Mouse (Mus musculus) forebrain, embryonic 11.5 days (tissue): ENCODE measurements at regions not wholly inside any gene's neighbourhood (a gene's known extent, or its start where the extent isn't known, plus 50 kb on each side); places are given as distances from the start of the nearest gene placed in this dataset.

ENCODE experiments used
- ATAC-seq: fragments of 200-750 bp; cut with Nextera tagmentation; replicated peaks from 2 replicates; pipeline ENCODE4 v1.8.0; 2017; ENCODE audit warnings: moderate TSS enrichment; ENCODE audit not compliant: low FRiP score
- DNase-seq: peaks from one replicate; pipeline ENCODE4 v3.0.0-alpha.2; 2017; ENCODE audit warnings: low spot score
- H3K27ac ChIP-seq: fragments of 300-500 bp; sonication (generic); 2 replicates; pipeline ENCODE4 v1.5.1; 2014; ENCODE audit warnings: low read depth, low read length
- H3K27me3 ChIP-seq: fragments of 300-500 bp; sonication (generic); 2 replicates; pipeline ENCODE4 v1.6.1; 2014; ENCODE audit warnings: mild to moderate bottlenecking, low read length, mixed read lengths; ENCODE audit not compliant: control insufficient read depth, insufficient read depth
- H3K36me3 ChIP-seq: fragments of 300-500 bp; sonication (generic); 2 replicates; pipeline ENCODE4 v1.6.1; 2014; ENCODE audit warnings: mild to moderate bottlenecking, low read length, moderate library complexity, mixed read lengths; ENCODE audit not compliant: control insufficient read depth, insufficient read depth
- H3K4me1 ChIP-seq: fragments of 300-500 bp; sonication (generic); replicated peaks from 2 replicates; pipeline ENCODE4 v1.6.1; 2014; ENCODE audit warnings: low read length, mixed read lengths; ENCODE audit not compliant: control insufficient read depth, insufficient read depth
- H3K4me2 ChIP-seq: fragments of 300-500 bp; sonication (generic); 2 replicates; pipeline ENCODE4 v1.6.1; 2014; ENCODE audit warnings: low read depth, mild to moderate bottlenecking, low read length, moderate library complexity, mixed read lengths; ENCODE audit not compliant: severe bottlenecking
- H3K4me3 ChIP-seq: fragments of 300-500 bp; sonication (generic); 2 replicates; pipeline ENCODE4 v1.5.1; 2014; ENCODE audit warnings: low read depth, low read length
- H3K9ac ChIP-seq: fragments of 300-500 bp; sonication (generic); 2 replicates; pipeline ENCODE4 v1.6.1; 2014; ENCODE audit warnings: low read length
- H3K9me3 ChIP-seq: fragments of 300-500 bp; sonication (generic); 2 replicates; pipeline ENCODE4 v1.6.1; 2016; ENCODE audit warnings: low read length, mixed read lengths; ENCODE audit not compliant: control insufficient read depth
- WGBS: fragments of 180-500 bp; shearing (Covaris S2); extraction: QIAGEN DNeasy Blood & Tissue Kit; methylation state at CpG from one replicate; pipeline ENCODE4 v1.1.7; 2014; 5-methylcytosine and 5-hydroxymethylcytosine counted together

- WGBS: 91% methylated on average over 4 of the region's 4 CpGs
- Histone ChIP-seq H3K4me2 (no peak overlapping the region), H3K4me1 (no peaks in the 10 kb centered on the region), H3K27me3 (no peaks in the 10 kb centered on the region), H3K9ac (no peak overlapping the region), H3K27ac (no peak overlapping the region), H3K4me3 (no peak overlapping the region), H3K9me3 (no peaks in the 10 kb centered on the region), H3K36me3 (no peaks in the 10 kb centered on the region)
- ATAC-seq: no peak
- no peak for DNase-seq
Observed at GRCm38 (mm10) chr14:87612871-87613270, 196.4 kb downstream of the Tdrd3 start.

- Histone ChIP-seq H3K4me3 (no peak overlapping the region), H3K36me3 (no peaks in the 10 kb centered on the region), H3K4me1 (no peaks in the 10 kb centered on the region), H3K4me2 (no peak overlapping the region), H3K27ac (no peak overlapping the region), H3K9me3 (no peaks in the 10 kb centered on the region), H3K27me3 (no peaks in the 10 kb centered on the region), H3K9ac (no peak overlapping the region)
- no peak for DNase-seq
- ATAC-seq: peak; percentile 64; the same call in 1 of the 2 replicates
- 57% methylated on average over 5 of the region's 5 CpGs for WGBS
Observed at GRCm38 (mm10) chr14:87619368-87620035, 203.1 kb downstream of the Tdrd3 start.

DNA sequence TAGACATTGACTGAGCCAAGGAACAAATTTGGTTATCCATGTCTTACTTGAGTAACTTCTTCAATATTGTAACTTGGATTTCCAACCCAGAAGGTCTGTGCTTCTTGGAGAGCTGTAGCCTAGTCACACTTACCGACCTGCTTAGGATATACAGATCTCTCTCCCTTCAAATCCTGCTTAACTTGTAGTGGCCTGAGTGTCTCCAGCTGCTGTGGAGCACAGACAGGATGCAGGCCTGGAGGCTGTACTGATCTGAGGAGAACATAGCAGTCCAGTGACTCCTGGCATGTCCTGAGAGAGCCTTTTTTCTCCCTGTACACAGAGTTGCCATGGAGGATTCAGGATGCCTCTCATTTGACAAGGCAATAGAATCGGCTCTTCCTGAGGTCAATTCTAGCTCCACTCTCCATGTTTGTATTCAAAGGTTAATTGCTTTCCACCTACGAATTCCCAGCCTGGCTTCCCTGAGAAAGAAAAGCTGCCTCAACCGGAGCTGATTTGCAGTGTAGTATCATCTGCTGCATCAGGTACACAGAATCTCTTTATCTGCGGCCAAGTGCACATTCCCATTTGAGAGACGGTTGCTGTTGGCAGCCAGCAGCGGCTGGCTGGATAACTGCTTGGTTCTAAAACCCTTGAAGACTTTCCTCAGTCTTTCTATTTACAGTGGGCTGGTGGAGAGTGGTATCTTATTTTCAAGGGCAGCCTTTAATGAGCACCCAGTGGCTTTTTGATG is 214.8 kb downstream of the Tdrd3 start:
- Histone ChIP-seq H3K4me2 (no peak overlapping the region), H3K27me3 (no peaks in the 10 kb centered on the region), H3K4me3 (no peak overlapping the region), H3K9ac (no peak overlapping the region), H3K36me3 (no peaks in the 10 kb centered on the region), H3K4me1 (no peaks in the 10 kb centered on the region), H3K9me3 (no peaks in the 10 kb centered on the region), H3K27ac (no peak overlapping the region)
- WGBS: 83% methylated on average over 7 of the region's 7 CpGs
- DNase-seq: no peak
- ATAC-seq: no peak

DNA sequence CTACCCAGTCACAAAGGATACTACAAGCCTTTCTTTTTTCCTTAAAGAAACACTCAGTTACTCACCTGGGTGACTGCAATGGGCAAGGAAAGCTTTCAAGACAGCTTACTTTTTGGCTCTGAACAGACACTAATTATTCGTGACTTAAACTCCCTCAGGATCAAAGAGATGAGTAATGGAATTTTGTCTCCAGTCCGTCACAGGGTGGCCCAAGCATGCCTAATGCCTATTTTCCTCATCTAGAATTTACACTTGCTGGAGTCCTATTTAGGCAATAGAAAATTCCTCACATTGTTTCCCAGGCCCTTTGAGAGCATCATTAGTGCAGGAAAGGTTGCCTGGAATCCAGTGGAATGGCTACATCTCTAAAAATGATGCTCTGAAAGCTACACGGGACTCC is 218.2 kb downstream of the Tdrd3 start:
- Histone ChIP-seq H3K4me1 (no peaks in the 10 kb centered on the region), H3K9me3 (no peaks in the 10 kb centered on the region), H3K36me3 (no peaks in the 10 kb centered on the region), H3K27me3 (no peaks in the 10 kb centered on the region), H3K9ac (no peak overlapping the region), H3K4me3 (no peak overlapping the region), H3K27ac (no peak overlapping the region), H3K4me2 (no peak overlapping the region)
- DNase-seq: no peak
- WGBS: 17% methylated on average over 3 of the region's 3 CpGs
- peak; percentile 15; the same call in 1 of the 2 replicates for ATAC-seq

DNA sequence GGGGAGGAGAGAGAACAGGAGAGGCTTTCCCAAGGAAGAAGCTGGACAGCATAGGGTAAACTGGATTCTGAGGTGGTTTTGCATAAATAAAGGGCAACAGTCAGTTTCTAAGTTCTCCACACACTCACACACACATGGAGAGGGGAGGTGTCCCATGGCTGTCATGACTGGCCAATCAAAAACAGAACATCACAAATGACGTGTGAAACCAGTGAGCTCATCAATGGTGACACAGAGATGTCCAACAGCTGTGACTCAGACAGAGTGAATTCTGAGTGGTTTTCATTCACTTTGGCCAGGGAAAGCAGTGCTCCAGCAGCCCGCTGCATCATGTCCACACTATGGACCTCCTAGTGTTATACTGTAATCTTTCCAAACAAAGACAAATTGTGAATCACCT is 220.7 kb downstream of the Tdrd3 start:
- 90% methylated on average over 2 of the region's 2 CpGs for WGBS
- Histone ChIP-seq H3K4me1 (no peaks in the 10 kb centered on the region), H3K9me3 (no peaks in the 10 kb centered on the region), H3K4me2 (no peak overlapping the region), H3K4me3 (no peak overlapping the region), H3K27ac (no peak overlapping the region), H3K9ac (no peak overlapping the region), H3K27me3 (no peaks in the 10 kb centered on the region), H3K36me3 (no peaks in the 10 kb centered on the region)
- no peak for DNase-seq
- no peak for ATAC-seq

GRCm38 (mm10) chr14:87667910-87668309 is 251.5 kb downstream of the Tdrd3 start:
- DNase-seq (no peak), ATAC-seq (0 out of 2 replicates have a peak, but pooled peaks have one; percentile 42)
- H3K4me2 ChIP-seq: no peak overlapping the region
- no peak overlapping the region for H3K9ac ChIP-seq
- no peak overlapping the region for H3K27ac ChIP-seq
- H3K36me3 ChIP-seq: no peaks in the 10 kb centered on the region
- no peaks in the 10 kb centered on the region for H3K9me3 ChIP-seq
- no peaks in the 10 kb centered on the region for H3K4me1 ChIP-seq
- no peaks in the 10 kb centered on the region for H3K27me3 ChIP-seq
- no peak overlapping the region for H3K4me3 ChIP-seq
- 80% methylated on average over 2 of the region's 2 CpGs for WGBS

- H3K36me3 ChIP-seq: no peaks in the 10 kb centered on the region
- no peak overlapping the region for H3K4me3 ChIP-seq
- H3K27me3 ChIP-seq: no peaks in the 10 kb centered on the region
- no peak overlapping the region for H3K9ac ChIP-seq
- no peak overlapping the region for H3K4me2 ChIP-seq
- ATAC-seq (no peak; the same call in 1 of the 2 replicates), DNase-seq (no peak)
- H3K9me3 ChIP-seq: no peaks in the 10 kb centered on the region
- WGBS: 95% methylated on average over 2 of the region's 2 CpGs
- no peak overlapping the region for H3K27ac ChIP-seq
- no peaks in the 10 kb centered on the region for H3K4me1 ChIP-seq
Observed at GRCm38 (mm10) chr14:87669496-87669895, 253.1 kb downstream of the Tdrd3 start.

- no peak overlapping the region for H3K4me3 ChIP-seq
- ATAC-seq (no peak), DNase-seq (no peak)
- H3K36me3 ChIP-seq: no peaks in the 10 kb centered on the region
- no peaks in the 10 kb centered on the region for H3K27me3 ChIP-seq
- H3K4me2 ChIP-seq: no peak overlapping the region
- H3K9ac ChIP-seq: no peak overlapping the region
- WGBS: 78% methylated on average over 3 of the region's 3 CpGs
- H3K27ac ChIP-seq: no peak overlapping the region
- H3K9me3 ChIP-seq: no peaks in the 10 kb centered on the region
- no peaks in the 10 kb centered on the region for H3K4me1 ChIP-seq
Observed at GRCm38 (mm10) chr14:87680788-87681187, 264.3 kb downstream of the Tdrd3 start.
